Mouse (Mus musculus): ENCODE measurements around the gene Tmem8. TPM values are rescaled to one million over a fixed set of nuclear protein-coding genes. Genes with fewer than 3 reads are reported as not detected.
A peak's percentile ranks its signal among the peaks of the same experiment; 100 is the strongest.
"Not testable (repeated sequence)": the region's sequence is repeated elsewhere in the genome, so short reads cannot be mapped to it uniquely, and the experiment has no call there.

Tmem8 gene
- polyA plus RNA-seq, 1 experiment from 2014 or later, result 14.0 TPM

GRCm38 (mm10) chr17:26105619-26106018, 7.5 kb upstream of the Tmem8 start:
- WGBS, result 55% methylated on average over 4 of the region's 4 CpGs
- H3K4me2 ChIP-seq (ENCODE audit: low read length), result no peak overlapping the region
- no peak for ATAC-seq (replicated peaks; ENCODE audit: low FRiP score, low read depth)
- no peak overlapping the region for H3K27ac ChIP-seq
- H3K36me3 ChIP-seq (ENCODE audit: insufficient read depth, low read length), result no peaks in the 10 kb centered on the region
- no peaks in the 10 kb centered on the region for H3K27me3 ChIP-seq (ENCODE audit: insufficient read depth, low read length)
- H3K4me3 ChIP-seq (replicated peaks; ENCODE audit: low read depth, low read length), result no peak overlapping the region
- no peak for TF ChIP-seq CTCF (IDR thresholded peaks at IDR 0.05; ENCODE audit: low read depth)
- H3K9me3 ChIP-seq (replicated peaks; ENCODE audit: low read length), result no peaks in the 10 kb centered on the region
- H3K9ac ChIP-seq (ENCODE audit: low read depth, low read length), result no peak overlapping the region
- no peak for DNase-seq (ENCODE audit: low spot score)
- H3K4me1 ChIP-seq (replicated peaks; ENCODE audit: insufficient read depth, low read length), result no peaks in the 10 kb centered on the region

- 35% methylated on average over 4 of the region's 4 CpGs for WGBS
- DNase-seq (ENCODE audit: low spot score) (no peak), ATAC-seq (replicated peaks; ENCODE audit: low FRiP score, low read depth) (no peak)
- H3K4me1 ChIP-seq (replicated peaks; ENCODE audit: insufficient read depth, low read length), result peaks cover 9% of the 10 kb centered on the region; the same call in 1 of the 2 replicates
- H3K27me3 ChIP-seq (ENCODE audit: insufficient read depth, low read length), result peaks cover 9% of the 10 kb centered on the region; the same call in 1 of the 2 replicates
- no peaks in the 10 kb centered on the region for H3K9me3 ChIP-seq (replicated peaks; ENCODE audit: low read length)
- TF ChIP-seq CTCF (IDR thresholded peaks at IDR 0.05; ENCODE audit: low read depth), result no peak
- no peak overlapping the region for H3K4me2 ChIP-seq (ENCODE audit: low read length)
- H3K27ac ChIP-seq, result no peak overlapping the region
- H3K9ac ChIP-seq (ENCODE audit: low read depth, low read length), result no peak overlapping the region
- no peak overlapping the region for H3K4me3 ChIP-seq (replicated peaks; ENCODE audit: low read depth, low read length)
- no peaks in the 10 kb centered on the region for H3K36me3 ChIP-seq (ENCODE audit: insufficient read depth, low read length)
Measured at GRCm38 (mm10) chr17:26110156-26110555, 2.9 kb upstream of the Tmem8 start.

GRCm38 (mm10) chr17:26111024-26111423, 2.1 kb upstream of the Tmem8 start:
- H3K4me3 ChIP-seq (replicated peaks; ENCODE audit: low read depth, low read length), result no peak overlapping the region
- H3K27me3 ChIP-seq (ENCODE audit: insufficient read depth, low read length), result peaks cover 15% of the 10 kb centered on the region; the same call in 1 of the 2 replicates
- no peaks in the 10 kb centered on the region for H3K36me3 ChIP-seq (ENCODE audit: insufficient read depth, low read length)
- DNase-seq (ENCODE audit: low spot score) (no peak), ATAC-seq (replicated peaks; ENCODE audit: low FRiP score, low read depth) (no peak)
- TF ChIP-seq CTCF (IDR thresholded peaks at IDR 0.05; ENCODE audit: low read depth), result no peak
- H3K4me2 ChIP-seq (ENCODE audit: low read length), result no peak overlapping the region
- no peak overlapping the region for H3K9ac ChIP-seq (ENCODE audit: low read depth, low read length)
- H3K4me1 ChIP-seq (replicated peaks; ENCODE audit: insufficient read depth, low read length), result peaks cover 9% of the 10 kb centered on the region; the same call in 1 of the 2 replicates
- no peak overlapping the region for H3K27ac ChIP-seq
- no peaks in the 10 kb centered on the region for H3K9me3 ChIP-seq (replicated peaks; ENCODE audit: low read length)
- 10% methylated on average over 4 of the region's 4 CpGs for WGBS

GRCm38 (mm10) chr17:26111722-26112121, 1.4 kb upstream of the Tmem8 start:
- H3K4me1 ChIP-seq (replicated peaks; ENCODE audit: insufficient read depth, low read length), result peaks cover 9% of the 10 kb centered on the region; the same call in 1 of the 2 replicates
- no peak overlapping the region for H3K4me3 ChIP-seq (replicated peaks; ENCODE audit: low read depth, low read length)
- H3K27ac ChIP-seq, result no peak overlapping the region
- H3K9me3 ChIP-seq (replicated peaks; ENCODE audit: low read length), result no peaks in the 10 kb centered on the region
- peaks cover 15% of the 10 kb centered on the region; the same call in 1 of the 2 replicates for H3K27me3 ChIP-seq (ENCODE audit: insufficient read depth, low read length)
- no peak for DNase-seq (ENCODE audit: low spot score)
- no peak for ATAC-seq (replicated peaks; ENCODE audit: low FRiP score, low read depth)
- no peak overlapping the region for H3K9ac ChIP-seq (ENCODE audit: low read depth, low read length)
- H3K36me3 ChIP-seq (ENCODE audit: insufficient read depth, low read length), result no peaks in the 10 kb centered on the region
- TF ChIP-seq CTCF (IDR thresholded peaks at IDR 0.05; ENCODE audit: low read depth), result no peak
- H3K4me2 ChIP-seq (ENCODE audit: low read length), result no peak overlapping the region
- 19% methylated on average over 4 of the region's 4 CpGs for WGBS

- no peak for DNase-seq (ENCODE audit: low spot score)
- no peaks in the 10 kb centered on the region for H3K36me3 ChIP-seq (ENCODE audit: insufficient read depth, low read length)
- H3K4me1 ChIP-seq (replicated peaks; ENCODE audit: insufficient read depth, low read length), result peaks cover 9% of the 10 kb centered on the region; the same call in 1 of the 2 replicates
- peaks cover 15% of the 10 kb centered on the region; the same call in 1 of the 2 replicates for H3K27me3 ChIP-seq (ENCODE audit: insufficient read depth, low read length)
- WGBS, result 16% methylated on average over 14 of the region's 14 CpGs
- peak overlapping the region; percentile 74 for H3K9ac ChIP-seq (ENCODE audit: low read depth, low read length)
- H3K4me2 ChIP-seq (ENCODE audit: low read length), result peak overlapping the region; percentile 97
- peak overlapping the region; percentile 66 for H3K4me3 ChIP-seq (replicated peaks; ENCODE audit: low read depth, low read length)
- no peak for ATAC-seq (replicated peaks; ENCODE audit: low FRiP score, low read depth)
- no peaks in the 10 kb centered on the region for H3K9me3 ChIP-seq (replicated peaks; ENCODE audit: low read length)
- no peak for TF ChIP-seq CTCF (IDR thresholded peaks at IDR 0.05; ENCODE audit: low read depth)
- H3K27ac ChIP-seq, result no peak overlapping the region
Measured at GRCm38 (mm10) chr17:26112751-26113150, 348 bp upstream of the Tmem8 start.

GRCm38 (mm10) chr17:26114061-26114460, 962 bp downstream of the Tmem8 start:
- peak; percentile 13 for DNase-seq (ENCODE audit: low spot score)
- no peak for ATAC-seq (replicated peaks; ENCODE audit: low FRiP score, low read depth)
- WGBS, result 10% methylated on average over 8 of the region's 8 CpGs
- TF ChIP-seq CTCF (IDR thresholded peaks at IDR 0.05; ENCODE audit: low read depth), result no peak
- H3K4me3 ChIP-seq (replicated peaks; ENCODE audit: low read depth, low read length), result peak overlapping the region; percentile 66
- H3K9ac ChIP-seq (ENCODE audit: low read depth, low read length), result peak overlapping the region; percentile 74; the same call in 1 of the 2 replicates
- H3K27me3 ChIP-seq (ENCODE audit: insufficient read depth, low read length), result peaks cover 15% of the 10 kb centered on the region; the same call in 1 of the 2 replicates
- H3K36me3 ChIP-seq (ENCODE audit: insufficient read depth, low read length), result no peaks in the 10 kb centered on the region
- H3K27ac ChIP-seq, result peak overlapping the region; percentile 79
- peaks cover 9% of the 10 kb centered on the region; the same call in 1 of the 2 replicates for H3K4me1 ChIP-seq (replicated peaks; ENCODE audit: insufficient read depth, low read length)
- H3K4me2 ChIP-seq (ENCODE audit: low read length), result peak overlapping the region; percentile 97
- H3K9me3 ChIP-seq (replicated peaks; ENCODE audit: low read length), result no peaks in the 10 kb centered on the region

GRCm38 (mm10) chr17:26114461-26114860, 1.4 kb downstream of the Tmem8 start:
- H3K4me3 ChIP-seq (replicated peaks; ENCODE audit: low read depth, low read length); H3K36me3 ChIP-seq (ENCODE audit: insufficient read depth, low read length); H3K9me3 ChIP-seq (replicated peaks; ENCODE audit: low read length); H3K9ac ChIP-seq (ENCODE audit: low read depth, low read length); H3K4me2 ChIP-seq (ENCODE audit: low read length); H3K4me1 ChIP-seq (replicated peaks; ENCODE audit: insufficient read depth, low read length); DNase-seq (ENCODE audit: low spot score); ATAC-seq (replicated peaks; ENCODE audit: low FRiP score, low read depth): not testable (repeated sequence)
- 0 out of 2 replicates have a peak, but pooled peaks have one; percentile 17 for TF ChIP-seq CTCF (IDR thresholded peaks at IDR 0.05; ENCODE audit: low read depth)
- WGBS, result 62% methylated on average over 7 of the region's 7 CpGs
- Histone ChIP-seq H3K27ac (0 out of 2 replicates have a peak overlapping the region, but pooled peaks have one; percentile 73), H3K27me3 (ENCODE audit: insufficient read depth, low read length) (peaks cover 15% of the 10 kb centered on the region; the same call in 1 of the 2 replicates)
